Mouse (Mus musculus): Measurements from ENCODE around the gene Lmx1a. TPM values are rescaled to one million over a fixed set of nuclear protein-coding genes. Genes with fewer than 3 reads are reported as not detected.

Lmx1a gene
- 10.3 and 16.3 TPM in 2 replicates for polyA plus RNA-seq (2016; fragmentation: Nextera tagmentation; extraction: Ambion mirVana)

DNA sequence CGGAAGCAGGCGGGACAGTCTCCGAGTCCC is at the start of gene Lmx1a:
Gene Lmx1a, plus strand, starts transcription at position 6 of the 30 bp plus-strand sequence.
- H3K4me3 ChIP-seq, result peak within 1 kb of the TSS; percentile 49
- no peaks in the 10 kb centered on the region for H3K36me3 ChIP-seq
- peaks cover 11% of the 10 kb centered on the region for H3K9me3 ChIP-seq (replicated peaks)
- peak within 1 kb of the TSS; percentile 53 for H3K9ac ChIP-seq
- peaks cover 18% of the 10 kb centered on the region for H3K4me1 ChIP-seq
- H3K4me2 ChIP-seq (replicated peaks), result peak within 1 kb of the TSS; percentile 86
- H3K27ac ChIP-seq, result peak within 1 kb of the TSS; percentile 74
- no peak for ATAC-seq (ENCODE audit: low FRiP score)
- H3K27me3 ChIP-seq, result peaks cover 80% of the 10 kb centered on the region
- 0% methylated on average over 3 of the region's 3 CpGs for WGBS

DNA sequence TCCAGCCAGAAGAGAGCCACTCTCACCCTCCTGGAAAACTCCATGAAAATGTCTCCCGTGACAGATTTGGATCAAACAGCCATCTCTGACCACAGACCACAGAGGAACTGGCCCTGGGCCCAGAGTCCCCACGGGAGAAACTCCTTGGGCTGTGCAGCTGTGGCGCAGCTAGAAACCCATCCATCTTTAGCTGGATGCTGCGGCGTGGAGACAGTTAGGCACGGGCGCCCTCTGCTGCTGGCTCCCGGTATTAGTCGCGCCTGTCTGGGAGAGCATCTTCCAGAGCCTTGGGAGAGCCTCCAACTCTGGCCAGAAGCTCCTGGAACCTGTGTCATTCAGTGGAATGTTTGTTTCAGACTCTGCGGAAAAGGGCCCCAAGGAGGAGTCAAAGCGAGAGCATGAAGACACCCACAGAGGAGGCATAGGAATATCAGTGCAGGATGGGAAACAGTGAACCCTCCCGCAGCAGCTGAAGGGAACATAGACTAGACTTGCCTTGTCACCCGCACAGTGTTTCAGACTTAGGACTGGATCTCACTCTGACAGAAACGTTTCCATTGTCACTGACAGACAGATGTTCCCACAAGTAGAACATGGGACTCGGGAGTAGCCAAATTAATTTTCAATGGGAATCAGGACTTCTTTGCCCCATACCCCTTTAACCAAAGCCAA is 44.0 kb upstream of the Lmx1a start:
- no peak overlapping the region for H3K4me3 ChIP-seq
- peak; percentile 84 for ATAC-seq (ENCODE audit: low FRiP score)
- H3K36me3 ChIP-seq, result no peaks in the 10 kb centered on the region
- H3K4me2 ChIP-seq (replicated peaks), result no peak overlapping the region; the same call in 1 of the 2 replicates
- WGBS, result 19% methylated on average over 16 of the region's 16 CpGs
- no peaks in the 10 kb centered on the region for H3K9me3 ChIP-seq (replicated peaks)
- H3K27ac ChIP-seq, result no peak overlapping the region
- peaks cover 13% of the 10 kb centered on the region; the same call in 1 of the 2 replicates for H3K27me3 ChIP-seq
- peaks cover 2% of the 10 kb centered on the region; the same call in 1 of the 2 replicates for H3K4me1 ChIP-seq
- no peak overlapping the region for H3K9ac ChIP-seq

DNA sequence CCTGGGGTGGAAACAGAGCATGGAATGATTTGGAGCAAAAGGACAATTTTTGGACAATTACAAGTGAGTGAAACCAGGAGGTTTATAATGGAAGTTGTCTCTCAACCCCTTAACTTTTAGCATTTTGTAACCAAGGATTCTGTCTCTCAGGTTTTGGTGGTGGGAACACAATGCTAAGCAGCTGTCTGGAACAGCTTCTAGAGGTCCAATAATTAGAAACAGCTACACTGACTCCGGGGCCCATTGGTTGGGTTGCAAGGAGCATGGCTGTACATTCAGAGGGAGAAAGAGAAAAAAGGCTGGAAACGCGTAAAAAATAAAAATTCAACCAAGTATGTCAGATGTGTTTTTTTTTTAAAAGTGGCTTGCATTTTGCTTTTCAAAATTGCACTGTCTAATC is 40.4 kb upstream of the Lmx1a start:
- Histone ChIP-seq H3K9me3 (replicated peaks) (no peaks in the 10 kb centered on the region), H3K9ac (no peak overlapping the region), H3K4me2 (replicated peaks) (no peak overlapping the region), H3K27ac (no peak overlapping the region), H3K4me1 (peaks cover 2% of the 10 kb centered on the region; the same call in 1 of the 2 replicates), H3K27me3 (peaks cover 12% of the 10 kb centered on the region; the same call in 1 of the 2 replicates), H3K36me3 (no peaks in the 10 kb centered on the region), H3K4me3 (no peak overlapping the region)
- WGBS, result 74% methylated on average over 3 of the region's 3 CpGs
- ATAC-seq (ENCODE audit: low FRiP score), result no peak

DNA sequence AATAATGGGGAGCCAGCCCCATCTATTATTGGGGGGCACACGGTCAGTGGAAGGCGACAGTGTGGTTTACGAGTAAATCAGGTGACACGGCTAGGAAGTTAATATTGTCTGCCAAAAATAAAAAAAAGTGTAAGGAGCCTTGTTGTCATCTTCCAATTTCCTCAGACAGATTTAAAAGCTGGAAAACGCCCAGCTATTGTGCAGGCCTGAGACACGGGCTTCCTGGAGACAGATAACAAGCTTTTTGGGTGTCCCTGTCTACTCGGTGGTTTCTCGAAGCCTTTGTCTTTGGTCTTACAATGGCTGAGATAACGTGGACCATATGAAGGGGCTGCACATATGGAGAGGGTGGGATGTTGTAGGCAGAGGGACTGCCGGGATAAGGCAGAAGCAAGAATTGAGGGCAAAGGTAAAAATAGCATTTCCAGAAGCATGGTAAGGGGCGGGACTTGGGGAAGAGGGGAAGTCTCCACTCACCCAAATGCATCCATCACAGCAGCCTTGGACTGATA is 39.9 kb upstream of the Lmx1a start:
- no peak overlapping the region for H3K27ac ChIP-seq
- ATAC-seq (ENCODE audit: low FRiP score), result no peak
- no peak overlapping the region for H3K4me3 ChIP-seq
- H3K36me3 ChIP-seq, result no peaks in the 10 kb centered on the region
- no peak overlapping the region for H3K4me2 ChIP-seq (replicated peaks)
- H3K9ac ChIP-seq, result no peak overlapping the region
- 73% methylated on average over 11 of the region's 11 CpGs for WGBS
- peaks cover 12% of the 10 kb centered on the region; the same call in 1 of the 2 replicates for H3K27me3 ChIP-seq
- no peaks in the 10 kb centered on the region for H3K9me3 ChIP-seq (replicated peaks)
- peaks cover 2% of the 10 kb centered on the region; the same call in 1 of the 2 replicates for H3K4me1 ChIP-seq

DNA sequence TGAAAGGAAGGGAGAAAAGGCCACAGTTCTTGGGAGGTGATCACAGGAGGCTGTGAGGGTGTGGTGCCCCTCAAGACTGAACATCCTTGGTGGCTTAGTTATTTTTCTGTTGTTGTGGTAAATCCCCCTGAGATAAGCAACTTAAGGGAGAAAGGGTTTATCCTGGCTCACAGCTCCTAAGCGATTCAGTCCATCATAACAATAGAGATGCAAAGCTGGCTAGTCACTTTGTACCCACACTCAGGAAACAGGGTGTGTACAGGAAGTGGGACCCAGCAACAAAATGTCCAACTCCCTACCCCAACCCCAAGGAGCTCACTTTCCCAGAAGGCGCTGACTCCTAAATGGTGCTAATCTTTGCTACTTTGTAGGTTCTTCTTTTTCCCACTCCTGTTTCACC is 36.7 kb upstream of the Lmx1a start:
- Histone ChIP-seq H3K4me1 (no peaks in the 10 kb centered on the region), H3K4me2 (replicated peaks) (no peak overlapping the region), H3K4me3 (no peak overlapping the region), H3K27ac (no peak overlapping the region), H3K36me3 (no peaks in the 10 kb centered on the region), H3K9ac (no peak overlapping the region), H3K9me3 (replicated peaks) (no peaks in the 10 kb centered on the region), H3K27me3 (0 out of 2 replicates have a peak, but pooled peaks cover 9% of the 10 kb centered on the region)
- no peak for ATAC-seq (ENCODE audit: low FRiP score)
- WGBS, result 92% methylated on average over 2 of the region's 2 CpGs

DNA sequence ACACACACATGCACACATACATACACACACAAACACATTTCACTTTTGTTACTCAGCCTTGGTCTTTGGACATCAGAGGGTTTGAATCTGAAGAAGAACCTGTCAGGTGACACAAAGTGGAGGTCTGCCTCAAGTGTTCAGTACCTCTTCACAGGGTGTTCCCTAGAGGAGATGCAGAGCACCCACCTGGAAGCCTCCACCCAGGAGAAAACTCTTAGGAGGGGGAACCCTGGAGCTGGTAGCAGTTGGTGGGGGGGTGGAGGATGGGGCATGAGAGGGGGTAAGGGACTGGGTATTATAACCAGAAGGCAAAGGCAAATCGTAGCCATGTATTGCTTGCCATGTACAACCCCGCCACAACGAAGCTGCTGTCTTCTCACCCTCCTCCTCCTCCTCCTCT is 30.0 kb upstream of the Lmx1a start:
- Histone ChIP-seq H3K9ac (no peak overlapping the region), H3K9me3 (replicated peaks) (no peaks in the 10 kb centered on the region), H3K36me3 (no peaks in the 10 kb centered on the region), H3K4me1 (peaks cover 19% of the 10 kb centered on the region), H3K4me2 (replicated peaks) (no peak overlapping the region), H3K4me3 (no peak overlapping the region), H3K27me3 (peaks cover 41% of the 10 kb centered on the region), H3K27ac (no peak overlapping the region)
- no peak for ATAC-seq (ENCODE audit: low FRiP score)
- WGBS, result 97% methylated on average over 3 of the region's 3 CpGs

DNA sequence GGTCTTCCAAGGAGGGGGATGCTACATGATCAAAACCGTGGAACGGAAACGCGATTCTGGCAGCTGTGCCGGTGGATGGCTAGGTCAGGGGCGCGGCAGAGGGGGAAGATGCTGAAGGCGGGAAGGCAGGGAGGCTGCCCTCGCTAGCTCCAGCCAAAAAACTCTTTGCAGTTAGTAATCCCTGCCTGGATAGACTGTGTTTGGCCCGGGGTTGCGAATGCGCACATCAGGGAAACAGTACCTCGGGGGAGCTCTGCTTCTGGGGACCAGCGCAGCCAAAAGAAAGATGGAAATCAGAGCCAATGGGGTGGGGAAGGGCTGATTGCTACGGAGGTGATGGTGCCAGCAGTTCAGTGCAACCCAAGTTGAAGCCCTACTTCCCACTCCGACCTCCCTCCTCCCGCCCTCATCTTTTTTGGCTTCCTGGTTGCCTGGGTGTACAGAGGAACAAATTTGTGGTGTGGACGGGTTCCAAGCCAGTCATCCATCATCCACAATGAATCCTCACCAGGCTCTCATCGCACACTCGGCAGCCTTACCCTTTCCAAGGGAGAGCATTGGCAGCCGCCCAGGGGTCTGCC is 28.4 kb upstream of the Lmx1a start:
- Histone ChIP-seq H3K36me3 (no peaks in the 10 kb centered on the region), H3K27ac (no peak overlapping the region), H3K4me1 (peaks cover 19% of the 10 kb centered on the region), H3K4me2 (replicated peaks) (peak overlapping the region; percentile 59), H3K27me3 (peaks cover 37% of the 10 kb centered on the region), H3K9me3 (replicated peaks) (no peaks in the 10 kb centered on the region), H3K4me3 (peak overlapping the region; percentile 25), H3K9ac (no peak overlapping the region; the same call in 1 of the 2 replicates)
- under 1% methylated on average over 21 of the region's 21 CpGs for WGBS
- ATAC-seq (ENCODE audit: low FRiP score), result peak; percentile 73

DNA sequence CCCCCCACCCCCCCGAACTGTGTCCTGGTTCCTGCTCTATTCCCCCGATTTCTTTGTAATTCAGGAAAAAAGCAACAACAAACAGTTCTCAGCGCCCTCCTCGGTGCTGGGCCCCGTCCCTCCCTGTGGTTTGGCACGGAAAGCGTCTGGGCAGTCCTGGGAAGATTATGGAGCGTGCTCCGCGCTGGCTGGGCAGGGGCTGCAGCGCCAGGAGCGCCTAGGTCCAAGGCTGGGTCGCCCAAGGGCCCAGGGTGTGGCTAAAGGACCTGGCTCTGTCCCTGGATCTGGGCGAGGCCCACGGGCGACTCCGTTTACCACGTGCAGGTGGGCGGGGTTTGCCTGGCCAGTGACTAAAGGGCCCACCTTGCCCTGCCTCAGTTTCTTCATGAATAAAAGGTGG is 27.9 kb upstream of the Lmx1a start:
- H3K4me2 ChIP-seq (replicated peaks), result peak overlapping the region; percentile 59
- H3K4me1 ChIP-seq, result peaks cover 19% of the 10 kb centered on the region
- peak overlapping the region; percentile 25 for H3K4me3 ChIP-seq
- H3K27me3 ChIP-seq, result peaks cover 37% of the 10 kb centered on the region
- WGBS, result 1% methylated on average over 19 of the region's 19 CpGs
- H3K27ac ChIP-seq, result no peak overlapping the region
- no peaks in the 10 kb centered on the region for H3K36me3 ChIP-seq
- no peaks in the 10 kb centered on the region for H3K9me3 ChIP-seq (replicated peaks)
- ATAC-seq (ENCODE audit: low FRiP score), result peak; percentile 79
- H3K9ac ChIP-seq, result no peak overlapping the region; the same call in 1 of the 2 replicates

DNA sequence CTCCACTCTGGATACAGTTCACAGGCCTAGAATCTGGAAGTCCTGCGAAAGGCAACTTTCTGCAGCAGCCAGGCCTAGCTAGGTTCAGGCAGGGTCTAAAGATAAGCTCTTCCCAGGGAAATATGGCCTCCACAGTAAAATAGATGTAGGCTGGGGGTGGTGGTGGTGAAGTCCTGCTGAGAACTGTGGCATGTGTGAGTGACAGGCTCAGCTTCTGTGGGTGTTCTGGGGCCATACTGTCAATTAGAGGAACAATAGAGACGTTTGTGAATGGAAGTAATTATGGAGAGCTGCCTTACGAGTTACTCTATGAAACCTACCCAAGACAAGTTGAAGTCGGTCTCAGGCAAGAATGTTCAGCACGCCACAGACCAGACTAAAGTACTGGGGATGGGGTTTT is 25.9 kb upstream of the Lmx1a start:
- H3K9me3 ChIP-seq (replicated peaks), result no peaks in the 10 kb centered on the region
- no peak overlapping the region for H3K4me3 ChIP-seq
- no peaks in the 10 kb centered on the region for H3K36me3 ChIP-seq
- H3K4me1 ChIP-seq, result peaks cover 19% of the 10 kb centered on the region
- H3K27me3 ChIP-seq, result peaks cover 40% of the 10 kb centered on the region
- no peak overlapping the region for H3K4me2 ChIP-seq (replicated peaks)
- no peak overlapping the region for H3K9ac ChIP-seq
- ATAC-seq (ENCODE audit: low FRiP score), result no peak
- 37% methylated on average over 5 of the region's 5 CpGs for WGBS
- no peak overlapping the region for H3K27ac ChIP-seq

DNA sequence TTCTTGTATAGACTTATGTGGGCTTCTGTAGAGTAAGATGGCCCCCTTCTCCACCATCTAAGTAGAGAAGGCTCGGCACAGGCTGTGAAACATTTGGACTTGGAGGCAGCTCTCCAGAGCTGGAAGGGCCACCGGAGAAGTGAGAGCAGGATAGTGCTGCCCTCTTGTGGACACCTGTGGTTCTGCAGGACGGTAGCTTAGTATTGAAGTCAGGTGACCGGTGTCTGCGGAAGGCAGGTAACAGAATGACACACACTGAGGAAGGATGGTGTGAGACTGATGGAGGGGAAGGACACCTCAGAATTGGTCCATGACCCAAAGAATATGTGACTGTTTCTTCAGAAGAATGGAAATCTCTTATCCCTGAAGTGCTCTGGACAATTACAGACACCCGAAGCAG is 19.2 kb upstream of the Lmx1a start:
- H3K9me3 ChIP-seq (replicated peaks), result no peaks in the 10 kb centered on the region
- H3K27ac ChIP-seq, result no peak overlapping the region
- no peak overlapping the region for H3K4me2 ChIP-seq (replicated peaks)
- no peak overlapping the region for H3K4me3 ChIP-seq
- no peaks in the 10 kb centered on the region for H3K36me3 ChIP-seq
- 41% methylated on average over 6 of the region's 6 CpGs for WGBS
- H3K27me3 ChIP-seq, result peaks cover 53% of the 10 kb centered on the region
- ATAC-seq (ENCODE audit: low FRiP score), result no peak
- no peak overlapping the region for H3K9ac ChIP-seq
- 0 out of 2 replicates have a peak, but pooled peaks cover 5% of the 10 kb centered on the region for H3K4me1 ChIP-seq

DNA sequence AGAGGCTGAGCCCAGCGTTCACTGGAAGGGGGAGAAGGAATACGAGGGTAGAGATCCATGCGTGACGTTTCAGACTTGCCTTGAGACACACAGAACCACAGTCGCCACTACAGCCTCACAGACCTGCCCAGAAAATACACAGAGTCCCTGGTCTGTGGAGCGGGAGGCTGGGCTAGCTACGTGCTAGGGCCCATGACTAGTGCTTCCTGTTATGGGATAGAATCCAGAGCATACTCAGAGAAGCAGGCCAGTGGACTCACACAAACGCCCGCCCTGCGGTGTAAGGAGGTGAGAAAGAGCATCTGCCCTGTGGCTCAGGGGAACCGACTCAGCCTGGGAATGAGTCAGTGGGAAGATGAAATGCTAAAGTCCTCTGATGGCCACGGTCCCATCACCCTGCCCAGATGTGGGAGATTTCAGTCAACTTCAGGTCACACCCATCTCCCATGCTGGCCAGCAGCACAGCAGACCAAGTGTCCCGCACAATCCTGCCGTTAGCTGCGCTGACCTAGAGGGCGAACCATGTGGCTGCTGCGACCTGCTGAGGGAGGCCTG is 16.5 kb upstream of the Lmx1a start:
- Histone ChIP-seq H3K27me3 (peaks cover 53% of the 10 kb centered on the region), H3K9me3 (replicated peaks) (no peaks in the 10 kb centered on the region), H3K4me1 (0 out of 2 replicates have a peak, but pooled peaks cover 5% of the 10 kb centered on the region), H3K27ac (no peak overlapping the region), H3K36me3 (no peaks in the 10 kb centered on the region), H3K4me2 (replicated peaks) (no peak overlapping the region), H3K4me3 (no peak overlapping the region), H3K9ac (no peak overlapping the region)
- WGBS, result 25% methylated on average over 17 of the region's 17 CpGs
- no peak for ATAC-seq (ENCODE audit: low FRiP score)

DNA sequence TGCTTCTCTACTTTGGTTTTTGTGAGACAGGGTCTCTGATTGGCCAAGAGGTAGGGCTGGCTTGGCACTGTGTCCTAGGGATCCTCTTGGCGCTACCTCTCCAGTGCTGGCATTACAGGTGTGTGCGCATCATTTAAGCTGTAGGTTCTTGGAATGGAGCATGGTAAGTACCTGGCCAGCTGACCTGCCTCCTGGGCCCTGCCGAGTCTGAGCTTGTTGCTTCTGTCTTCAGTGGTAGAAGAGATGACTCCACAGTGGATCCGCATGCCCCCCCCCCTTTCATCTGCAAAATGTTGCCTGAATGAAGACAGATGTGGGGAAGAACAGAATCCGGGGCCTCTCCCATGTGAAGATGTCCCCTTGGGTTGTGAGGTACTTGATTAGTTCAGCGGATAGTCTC is 10.0 kb upstream of the Lmx1a start:
- Histone ChIP-seq H3K36me3 (no peaks in the 10 kb centered on the region), H3K4me1 (no peaks in the 10 kb centered on the region), H3K27ac (no peak overlapping the region), H3K9ac (no peak overlapping the region), H3K27me3 (peaks cover 3% of the 10 kb centered on the region), H3K4me3 (no peak overlapping the region), H3K4me2 (replicated peaks) (no peak overlapping the region), H3K9me3 (replicated peaks) (0 out of 2 replicates have a peak, but pooled peaks cover 5% of the 10 kb centered on the region)
- ATAC-seq (ENCODE audit: low FRiP score), result no peak
- 95% methylated on average over 6 of the region's 6 CpGs for WGBS

DNA sequence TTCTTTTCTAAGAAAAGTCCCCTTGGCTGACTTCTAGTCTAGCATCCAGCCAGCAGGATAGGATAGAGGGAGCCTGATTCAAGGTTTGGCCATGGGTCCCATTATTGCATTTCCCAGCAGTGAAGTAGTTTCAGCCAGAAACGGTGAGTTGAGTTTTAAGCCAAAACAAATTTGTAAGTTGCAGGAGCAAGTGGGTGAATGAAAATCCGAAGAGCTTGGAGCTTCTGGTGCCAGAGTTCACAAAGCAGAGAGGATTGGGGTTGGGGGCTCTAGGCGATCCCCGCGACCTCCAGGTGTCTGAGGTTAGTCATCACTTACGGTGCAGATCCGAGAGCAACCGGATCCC is 1.1 kb upstream of the Lmx1a start:
- no peak for ATAC-seq (ENCODE audit: low FRiP score)
- Histone ChIP-seq H3K4me3 (peak overlapping the region; percentile 49), H3K9ac (peak overlapping the region; percentile 53), H3K4me1 (peaks cover 18% of the 10 kb centered on the region), H3K4me2 (replicated peaks) (peak overlapping the region; percentile 86), H3K36me3 (no peaks in the 10 kb centered on the region), H3K9me3 (replicated peaks) (peaks cover 11% of the 10 kb centered on the region), H3K27me3 (peaks cover 70% of the 10 kb centered on the region), H3K27ac (0 out of 2 replicates have a peak overlapping the region, but pooled peaks have one; percentile 74)
- WGBS, result 0% methylated on average over 8 of the region's 8 CpGs

Data from hindbrain, embryonic 12.5 days (tissue).